Mouse (Mus musculus) spleen, adult 2 months (tissue): Measurements from ENCODE around the gene Polr2h. TPM values are rescaled to one million over a fixed set of nuclear protein-coding genes. Genes with fewer than 3 reads are reported as not detected.

Experiments
- DNase-seq, 2 experiments: peaks; one replicate each; pipeline versions ENCODE4 v3.0.0 to v3.0.0-alpha.2; 2012 to 2021; ENCODE audit warnings: low spot score in 2 of 2, low read depth in 1 of 2
- H3K27ac ChIP-seq: fragments of 200-500 bp; 2 replicates; pipeline ENCODE4 v1.5.1; 2012; ENCODE audit warnings: low read length, inconsistent platforms; ENCODE audit not compliant: insufficient read depth
- H3K27me3 ChIP-seq: fragments of 200-500 bp; 2 replicates; pipeline ENCODE4 v1.6.1; 2012; ENCODE audit warnings: mild to moderate bottlenecking, moderate library complexity, low read length, inconsistent platforms; ENCODE audit not compliant: control insufficient read depth, insufficient read depth
- H3K36me3 ChIP-seq: fragments of 200-500 bp; 2 replicates; pipeline ENCODE4 v1.6.1; 2012; ENCODE audit warnings: mild to moderate bottlenecking, low read length, inconsistent platforms; ENCODE audit not compliant: control insufficient read depth, insufficient read depth
- H3K4me1 ChIP-seq: fragments of 200-500 bp; 2 replicates; pipeline ENCODE4 v1.6.1; 2011; ENCODE audit warnings: inconsistent platforms; ENCODE audit not compliant: control insufficient read depth, insufficient read depth, insufficient read length
- H3K4me3 ChIP-seq: fragments of 200-500 bp; 2 replicates; pipeline ENCODE4 v1.5.1; 2011; ENCODE audit warnings: mild to moderate bottlenecking, inconsistent platforms; ENCODE audit not compliant: insufficient read depth, insufficient read length; ENCODE audit errors: extremely low read depth
- CTCF ChIP-seq: fragments of 200-500 bp; IDR thresholded peaks from 2 replicates; pipeline ENCODE4 v1.5.1; 2011; ENCODE audit warnings: mild to moderate bottlenecking, inconsistent platforms; ENCODE audit not compliant: insufficient read depth, insufficient read length, insufficient replicate concordance; ENCODE audit errors: extremely low read depth
- POLR2A ChIP-seq: fragments of 200-500 bp; IDR thresholded peaks from 2 replicates; pipeline ENCODE4 v1.6.1; 2011; ENCODE audit warnings: low read depth, low read length, inconsistent platforms
- WGBS: fragments of 180-500 bp; shearing (Covaris S2); methylation state at CpG from one replicate; pipeline ENCODE4 v1.1.7; 2018; 5-methylcytosine and 5-hydroxymethylcytosine counted together
- polyA plus RNA-seq: library from polyadenylated mRNA; depleted of rRNA; stranded (reverse); fragments of >200 nt; gene quantifications from 2 replicates; pipeline ENCODE4 v1.2.3, GENCODE M21; 2012; rRNA removed

Polr2h gene
- polyA plus RNA-seq, 1 experiment = 10.0 TPM

GRCm38 (mm10) chr16:20761681-20762080 is 44.2 kb downstream of the Polr2h start:
- Histone ChIP-seq H3K4me1 (no peaks in the 10 kb centered on the region), H3K27ac (no peak overlapping the region), H3K36me3 (no peaks in the 10 kb centered on the region), H3K27me3 (no peaks in the 10 kb centered on the region), H3K4me3 (no peak overlapping the region)
- WGBS = 13% methylated on average over 3 of the region's 3 CpGs
- peak; percentile 7 to 28 for DNase-seq
- TF ChIP-seq CTCF (no peak), POLR2A (no peak)

- DNase-seq = peak; percentile 4 to 33
- no peaks in the 10 kb centered on the region for H3K4me1 ChIP-seq
- no peak overlapping the region for H3K27ac ChIP-seq
- TF ChIP-seq CTCF = peak; percentile 63; the same call in 1 of the 2 replicates
- TF ChIP-seq POLR2A = no peak
- H3K4me3 ChIP-seq = no peak overlapping the region
- WGBS = 48% methylated on average over 9 of the region's 9 CpGs
- H3K36me3 ChIP-seq = no peaks in the 10 kb centered on the region
- no peaks in the 10 kb centered on the region for H3K27me3 ChIP-seq
Observed at GRCm38 (mm10) chr16:20765244-20765643, 47.8 kb downstream of the Polr2h start.

Other genes starting within 250 kb of the Polr2h start
- gene Eif2b5, start 218.8 kb upstream of the Polr2h start, polyA plus RNA-seq = 16.6 and 17.5 TPM in 2 replicates
- 25.0 and 30.8 TPM in 2 replicates for gene Dvl3, start 200.7 kb upstream of the Polr2h start, polyA plus RNA-seq
- gene Ap2m1, start 182.2 kb upstream of the Polr2h start, polyA plus RNA-seq = 241 and 277 TPM in 2 replicates
- gene Abcf3, start 169.1 kb upstream of the Polr2h start, polyA plus RNA-seq = 27.3 and 32.6 TPM in 2 replicates
- gene Vwa5b2, start 128.2 kb upstream of the Polr2h start, polyA plus RNA-seq = 0.07 TPM in 1 of 2 replicates, not detected in the other
- gene Eef1akmt4, start 106.1 kb upstream of the Polr2h start, polyA plus RNA-seq = 9.2 and 10.8 TPM in 2 replicates
- 0.02 TPM in 1 of 2 replicates, not detected in the other for gene Gm49333, start 106.1 kb upstream of the Polr2h start, polyA plus RNA-seq
- gene Alg3, start 105.9 kb upstream of the Polr2h start, polyA plus RNA-seq = 18.5 and 19.6 TPM in 2 replicates
- gene Camk2n2, start 96.4 kb upstream of the Polr2h start, polyA plus RNA-seq = 1.3 and 1.4 TPM in 2 replicates
- 0.07 and 0.15 TPM in 2 replicates for gene Ece2, start 87.8 kb upstream of the Polr2h start, polyA plus RNA-seq
- gene Psmd2, start 66.0 kb upstream of the Polr2h start, polyA plus RNA-seq = 41.8 and 42.7 TPM in 2 replicates
- 257 and 351 TPM in 2 replicates for gene Eif4g1, start 49.4 kb upstream of the Polr2h start, polyA plus RNA-seq
- gene Fam131a, start 24.4 kb upstream of the Polr2h start, polyA plus RNA-seq = 5.9 and 8.3 TPM in 2 replicates
- 8.5 and 12.1 TPM in 2 replicates for gene Clcn2, start 81 bp downstream of the Polr2h start, polyA plus RNA-seq
- gene Chrd, start 15.5 kb downstream of the Polr2h start, polyA plus RNA-seq = 0.63 and 1.6 TPM in 2 replicates
- gene Thpo, start 16.8 kb downstream of the Polr2h start, polyA plus RNA-seq = 0.09 and 0.19 TPM in 2 replicates